Mouse (Mus musculus) kidney, adult 2 months (tissue): ENCODE measurements around the gene Rab11fip5. TPM values are rescaled to one million over a fixed set of nuclear protein-coding genes. Genes with fewer than 3 reads are reported as not detected.

Experiments used
- DNase-seq: peaks from one replicate; pipeline ENCODE4 v3.0.0; 2021
- H3K27ac ChIP-seq: fragments of 200-500 bp; 2 replicates; pipeline ENCODE4 v1.5.1; 2012; ENCODE audit warnings: low read depth, low read length, control low read depth, inconsistent platforms; ENCODE audit not compliant: insufficient read depth
- H3K27me3 ChIP-seq: fragments of 200-500 bp; replicated peaks from 2 replicates; pipeline ENCODE4 v1.6.1; 2012; ENCODE audit warnings: mild to moderate bottlenecking, moderate library complexity, low read length, inconsistent platforms; ENCODE audit not compliant: control insufficient read depth, insufficient read depth
- H3K36me3 ChIP-seq: fragments of 200-500 bp; 2 replicates; pipeline ENCODE4 v1.6.1; 2012; ENCODE audit warnings: mild to moderate bottlenecking, moderate library complexity, low read length, inconsistent platforms; ENCODE audit not compliant: control insufficient read depth, insufficient read depth
- H3K4me1 ChIP-seq: fragments of 200-500 bp; 2 replicates; pipeline ENCODE4 v1.6.1; 2011; ENCODE audit warnings: low read length; ENCODE audit not compliant: control insufficient read depth, insufficient read depth
- H3K4me3 ChIP-seq: fragments of 200-500 bp; 2 replicates; pipeline ENCODE4 v1.5.1; 2011; ENCODE audit warnings: mild to moderate bottlenecking, low read depth, low read length, control low read depth; ENCODE audit not compliant: insufficient read depth
- CTCF ChIP-seq: fragments of 200-500 bp; conservative IDR thresholded peaks from 2 replicates; pipeline ENCODE4 v1.5.1; 2011; ENCODE audit warnings: low read depth, mild to moderate bottlenecking, control low read depth, low read length, moderate library complexity, mixed read lengths; ENCODE audit not compliant: insufficient read depth, insufficient read length
- POLR2A ChIP-seq: fragments of 200-500 bp; IDR thresholded peaks from one replicate; pipeline ENCODE4 v1.6.1; 2011; ENCODE audit warnings: low read depth, low read length, control low read depth
- WGBS: fragments of 180-500 bp; shearing (Covaris S2); methylation state at CpG from one replicate; pipeline ENCODE4 v1.1.7; 2018; 5-methylcytosine and 5-hydroxymethylcytosine counted together
- polyA plus RNA-seq: library from polyadenylated mRNA; depleted of rRNA; stranded (reverse); fragments of >200 nt; gene quantifications from 2 replicates; pipeline ENCODE4 v1.2.3, GENCODE M21; 2012

Rab11fip5 gene
- polyA plus RNA-seq, 1 experiment, result 56.8 TPM

GRCm38 (mm10) chr6:85356682-85357465, 17.6 kb downstream of the Rab11fip5 start:
- Histone ChIP-seq H3K27ac (peak overlapping the region; percentile 4; the same call in 1 of the 2 replicates), H3K27me3 (no peaks in the 10 kb centered on the region)
- WGBS, result 40% methylated on average over 4 of the region's 4 CpGs

GRCm38 (mm10) chr6:85355753-85356152, 18.7 kb downstream of the Rab11fip5 start:
- 95% methylated on average over 2 of the region's 2 CpGs for WGBS
- Histone ChIP-seq H3K27ac (no peak overlapping the region), H3K4me3 (no peak overlapping the region), H3K27me3 (no peaks in the 10 kb centered on the region), H3K36me3 (no peaks in the 10 kb centered on the region), H3K4me1 (peaks cover 25% of the 10 kb centered on the region; the same call in 1 of the 2 replicates)
- DNase-seq, result no peak
- TF ChIP-seq CTCF, result no peak
- no peak for TF ChIP-seq POLR2A

More at GRCm38 (mm10) chr6:85356682-85357465, 17.6 kb downstream of the Rab11fip5 start:
- Histone ChIP-seq H3K36me3 (no peaks in the 10 kb centered on the region), H3K4me3 (no peak overlapping the region), H3K4me1 (peaks cover 36% of the 10 kb centered on the region; the same call in 1 of the 2 replicates)
- TF ChIP-seq POLR2A (no peak), CTCF (no peak)
- DNase-seq, result no peak

GRCm38 (mm10) chr6:85354709-85355108, 19.7 kb downstream of the Rab11fip5 start:
- no peaks in the 10 kb centered on the region for H3K36me3 ChIP-seq
- DNase-seq, result no peak
- 77% methylated on average over 6 of the region's 6 CpGs for WGBS
- TF ChIP-seq CTCF, result no peak
- no peak for TF ChIP-seq POLR2A
- no peaks in the 10 kb centered on the region for H3K27me3 ChIP-seq
- H3K4me1 ChIP-seq, result peaks cover 20% of the 10 kb centered on the region; the same call in 1 of the 2 replicates
- H3K27ac ChIP-seq, result no peak overlapping the region
- no peak overlapping the region for H3K4me3 ChIP-seq

- WGBS, result 73% methylated on average over 3 of the region's 3 CpGs
- H3K36me3 ChIP-seq, result no peaks in the 10 kb centered on the region
- no peak overlapping the region for H3K4me3 ChIP-seq
Observed at GRCm38 (mm10) chr6:85353706-85354105, 20.7 kb downstream of the Rab11fip5 start.

GRCm38 (mm10) chr6:85350157-85350556, 24.3 kb downstream of the Rab11fip5 start:
- WGBS, result 89% methylated on average over 1 of the region's 1 CpGs
- no peak overlapping the region for H3K4me3 ChIP-seq
- H3K27me3 ChIP-seq, result no peaks in the 10 kb centered on the region
- no peak for TF ChIP-seq CTCF
- no peak for TF ChIP-seq POLR2A
- DNase-seq, result no peak
- no peaks in the 10 kb centered on the region for H3K36me3 ChIP-seq
- peaks cover 13% of the 10 kb centered on the region for H3K4me1 ChIP-seq
- H3K27ac ChIP-seq, result no peak overlapping the region

More at GRCm38 (mm10) chr6:85353706-85354105, 20.7 kb downstream of the Rab11fip5 start:
- H3K4me1 ChIP-seq, result peaks cover 26% of the 10 kb centered on the region
- no peak for TF ChIP-seq CTCF
- DNase-seq, result no peak
- no peak overlapping the region for H3K27ac ChIP-seq
- H3K27me3 ChIP-seq, result no peaks in the 10 kb centered on the region

GRCm38 (mm10) chr6:85349246-85349645, 25.2 kb downstream of the Rab11fip5 start:
- Histone ChIP-seq H3K4me3 (no peak overlapping the region), H3K36me3 (no peaks in the 10 kb centered on the region), H3K4me1 (peaks cover 13% of the 10 kb centered on the region), H3K27me3 (no peaks in the 10 kb centered on the region), H3K27ac (peak overlapping the region; percentile 54)
- peak; percentile 68 for DNase-seq
- WGBS, result 29% methylated on average over 7 of the region's 7 CpGs
- TF ChIP-seq POLR2A, result no peak
- no peak for TF ChIP-seq CTCF

- no peak overlapping the region for H3K4me3 ChIP-seq
- DNase-seq, result no peak
- H3K27me3 ChIP-seq, result no peaks in the 10 kb centered on the region
- no peak for TF ChIP-seq CTCF
- TF ChIP-seq POLR2A, result no peak
- peak overlapping the region; percentile 54; the same call in 1 of the 2 replicates for H3K27ac ChIP-seq
- H3K4me1 ChIP-seq, result peaks cover 13% of the 10 kb centered on the region
- 92% methylated on average over 11 of the region's 11 CpGs for WGBS
- no peaks in the 10 kb centered on the region for H3K36me3 ChIP-seq
Observed at GRCm38 (mm10) chr6:85348133-85348532, 26.3 kb downstream of the Rab11fip5 start.
